Mouse (Mus musculus) embryonic facial prominence, embryonic 14.5 days (tissue): Measurements from ENCODE around the gene Lcn6. TPM values are rescaled to one million over a fixed set of nuclear protein-coding genes. Genes with fewer than 3 reads are reported as not detected.

ENCODE experiments used
- ATAC-seq: fragments of 200-750 bp; cut with Nextera tagmentation; 2 replicates; pipeline ENCODE4 v1.8.0; 2017; ENCODE audit warnings: low read depth, moderate number of reproducible peaks, moderate TSS enrichment
- DNase-seq: peaks from one replicate; pipeline ENCODE4 v3.0.0-alpha.2; 2015; ENCODE audit warnings: low spot score
- H3K27ac ChIP-seq: fragments of 300-500 bp; sonication (generic); replicated peaks from 2 replicates; pipeline ENCODE4 v1.5.1; 2014; ENCODE audit warnings: low read depth, mild to moderate bottlenecking, low read length, moderate library complexity
- H3K27me3 ChIP-seq: fragments of 300-500 bp; sonication (generic); replicated peaks from 2 replicates; pipeline ENCODE4 v1.6.1; 2014; ENCODE audit warnings: low read length; ENCODE audit not compliant: control insufficient read depth, insufficient read depth
- H3K36me3 ChIP-seq: fragments of 300-500 bp; sonication (generic); 2 replicates; pipeline ENCODE4 v1.6.1; 2014; ENCODE audit warnings: low read length, mixed read lengths; ENCODE audit not compliant: control insufficient read depth, insufficient read depth
- H3K4me1 ChIP-seq: fragments of 300-500 bp; sonication (generic); 2 replicates; pipeline ENCODE4 v1.6.1; 2014; ENCODE audit warnings: antibody characterized with exemption, low read length; ENCODE audit not compliant: control insufficient read depth, insufficient read depth
- H3K4me2 ChIP-seq: fragments of 300-500 bp; sonication (generic); 2 replicates; pipeline ENCODE4 v1.6.1; 2014; ENCODE audit warnings: low read depth, mild to moderate bottlenecking, low read length, moderate library complexity, mixed read lengths
- H3K4me3 ChIP-seq: fragments of 300-500 bp; sonication (generic); 2 replicates; pipeline ENCODE4 v1.5.1; 2014; ENCODE audit warnings: low read depth, mild to moderate bottlenecking, low read length
- H3K9ac ChIP-seq: fragments of 300-500 bp; sonication (generic); 2 replicates; pipeline ENCODE4 v1.6.1; 2014; ENCODE audit warnings: low read depth, mild to moderate bottlenecking, low read length, moderate library complexity, mixed read lengths
- H3K9me3 ChIP-seq: fragments of 300-500 bp; sonication (generic); 2 replicates; pipeline ENCODE4 v1.6.1; 2016; ENCODE audit warnings: low read length; ENCODE audit not compliant: control insufficient read depth
- WGBS: fragments of 180-500 bp; shearing (Covaris S2); extraction: QIAGEN DNeasy Blood & Tissue Kit; methylation state at CpG from one replicate; pipeline ENCODE4 v1.1.7; 2014; 5-methylcytosine and 5-hydroxymethylcytosine counted together
- polyA plus RNA-seq: library from polyadenylated mRNA; unstranded; fragments of >200 nt; fragmentation: Nextera tagmentation; extraction: Ambion mirVana; gene quantifications from 2 replicates; pipeline ENCODE4 v1.2.1, GENCODE M21; 2014

Gene Lcn6
- polyA plus RNA-seq, 1 experiment from 2014 or later, result not detected

- Histone ChIP-seq H3K4me2 (no peak overlapping the region), H3K27me3 (no peaks in the 10 kb centered on the region), H3K9me3 (no peaks in the 10 kb centered on the region), H3K4me3 (no peak overlapping the region), H3K36me3 (no peaks in the 10 kb centered on the region), H3K9ac (no peak overlapping the region), H3K27ac (no peak overlapping the region), H3K4me1 (no peaks in the 10 kb centered on the region)
- no peak for DNase-seq
- 86% methylated on average over 4 of the region's 4 CpGs for WGBS
- no peak for ATAC-seq
Observed at GRCm38 (mm10) chr2:25657246-25657645, 19.3 kb upstream of the Lcn6 start.

GRCm38 (mm10) chr2:25657652-25658051, 18.9 kb upstream of the Lcn6 start, which contains the start of gene Lcn5:
Gene Lcn5, plus strand, starts transcription at chr2:25657952.
- no peaks in the 10 kb centered on the region for H3K27me3 ChIP-seq
- H3K9me3 ChIP-seq, result no peaks in the 10 kb centered on the region
- no peak within 1 kb of the TSS for H3K4me3 ChIP-seq
- no peak within 1 kb of the TSS for H3K4me2 ChIP-seq
- DNase-seq, result no peak
- H3K36me3 ChIP-seq, result no peaks in the 10 kb centered on the region
- H3K27ac ChIP-seq, result no peak within 1 kb of the TSS
- no peak for ATAC-seq
- no peaks in the 10 kb centered on the region for H3K4me1 ChIP-seq
- H3K9ac ChIP-seq, result no peak within 1 kb of the TSS

DNA sequence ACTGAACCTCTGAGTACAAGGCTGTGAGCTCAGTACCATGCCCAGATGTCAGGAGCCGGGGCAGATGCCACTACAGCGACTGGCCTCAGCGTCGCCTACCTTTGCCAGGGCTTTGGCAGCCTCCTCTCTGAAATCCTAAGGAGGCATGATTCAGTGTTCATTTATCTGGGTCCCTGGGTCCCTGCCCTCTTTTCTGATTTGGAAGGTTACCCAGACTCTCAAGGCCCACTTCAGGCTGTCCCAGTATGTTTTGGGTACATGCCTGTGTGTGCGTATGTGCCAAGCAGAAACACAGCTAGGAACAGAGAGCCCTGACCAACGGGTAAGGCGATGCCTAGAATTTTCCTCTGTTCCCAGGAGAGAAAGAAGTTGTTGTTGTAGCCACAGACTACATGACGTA, 16.3 kb upstream of the Lcn6 start:
- WGBS, result 78% methylated on average over 8 of the region's 8 CpGs
- ATAC-seq (no peak), DNase-seq (no peak)
- no peak overlapping the region for H3K4me3 ChIP-seq
- H3K9ac ChIP-seq, result no peak overlapping the region
- H3K27ac ChIP-seq, result no peak overlapping the region
- no peaks in the 10 kb centered on the region for H3K4me1 ChIP-seq
- H3K4me2 ChIP-seq, result no peak overlapping the region
- no peaks in the 10 kb centered on the region for H3K27me3 ChIP-seq
- no peaks in the 10 kb centered on the region for H3K9me3 ChIP-seq
- H3K36me3 ChIP-seq, result no peaks in the 10 kb centered on the region

GRCm38 (mm10) chr2:25661245-25661970, 15.2 kb upstream of the Lcn6 start:
- no peaks in the 10 kb centered on the region for H3K9me3 ChIP-seq
- DNase-seq (no peak), ATAC-seq (no peak)
- no peaks in the 10 kb centered on the region for H3K36me3 ChIP-seq
- no peak overlapping the region for H3K9ac ChIP-seq
- H3K27ac ChIP-seq, result no peak overlapping the region
- no peak overlapping the region for H3K4me2 ChIP-seq
- H3K27me3 ChIP-seq, result no peaks in the 10 kb centered on the region
- no peak overlapping the region for H3K4me3 ChIP-seq
- WGBS, result 82% methylated on average over 6 of the region's 6 CpGs
- H3K4me1 ChIP-seq, result no peaks in the 10 kb centered on the region

- Histone ChIP-seq H3K4me2 (no peak overlapping the region), H3K9ac (no peak overlapping the region), H3K36me3 (no peaks in the 10 kb centered on the region), H3K4me3 (no peak overlapping the region), H3K4me1 (no peaks in the 10 kb centered on the region), H3K27ac (no peak overlapping the region), H3K27me3 (no peaks in the 10 kb centered on the region), H3K9me3 (no peaks in the 10 kb centered on the region)
- WGBS, result 50% methylated on average over 1 of the region's 1 CpGs
- DNase-seq, result no peak
- no peak for ATAC-seq
Observed at GRCm38 (mm10) chr2:25663511-25663910, 13.1 kb upstream of the Lcn6 start.

DNA sequence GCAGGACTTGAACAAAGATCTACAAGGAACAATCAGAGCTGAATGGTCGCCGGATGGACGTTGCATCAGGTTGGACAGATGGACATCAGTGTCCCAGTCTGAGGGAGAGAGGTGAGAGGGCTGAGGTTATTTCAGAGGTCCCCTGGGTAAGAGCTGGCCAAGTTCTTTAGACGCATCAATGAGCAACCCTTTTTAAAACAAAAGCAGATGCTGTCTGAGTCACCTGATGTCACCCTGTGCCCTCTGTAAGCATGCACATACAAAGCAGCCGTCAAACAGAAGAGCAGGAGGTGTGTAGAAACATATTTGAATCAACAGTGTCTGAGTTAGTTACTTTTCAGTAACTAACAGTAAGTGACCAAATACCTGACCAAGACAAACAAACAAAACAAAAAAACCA, 12.5 kb upstream of the Lcn6 start:
- Histone ChIP-seq H3K27me3 (no peaks in the 10 kb centered on the region), H3K4me2 (no peak overlapping the region), H3K4me3 (no peak overlapping the region), H3K4me1 (no peaks in the 10 kb centered on the region), H3K9ac (no peak overlapping the region), H3K27ac (no peak overlapping the region), H3K9me3 (no peaks in the 10 kb centered on the region), H3K36me3 (no peaks in the 10 kb centered on the region)
- WGBS, result 64% methylated on average over 5 of the region's 5 CpGs
- no peak for ATAC-seq
- DNase-seq, result no peak

DNA sequence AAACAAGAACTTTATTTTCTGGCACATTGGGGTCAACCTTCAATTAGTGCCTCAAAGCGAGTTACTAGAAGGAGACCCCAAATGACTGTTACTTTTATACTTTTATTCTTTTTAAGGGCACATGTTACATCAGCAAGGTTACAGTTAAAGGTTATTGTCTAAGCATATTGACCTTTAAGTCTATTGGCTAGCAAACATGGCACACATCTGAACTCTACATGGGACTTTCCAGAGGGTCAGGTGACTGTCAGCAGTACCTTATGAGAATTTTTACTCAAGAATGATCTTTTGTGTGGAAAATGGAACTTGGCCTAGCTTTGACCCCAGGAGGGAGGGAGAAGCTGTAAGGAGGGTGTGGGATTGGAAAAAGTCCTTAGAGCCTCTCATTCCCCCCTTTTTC, 10.1 kb upstream of the Lcn6 start:
- DNase-seq, result no peak
- Histone ChIP-seq H3K9ac (no peak overlapping the region), H3K36me3 (no peaks in the 10 kb centered on the region), H3K4me2 (no peak overlapping the region), H3K27ac (no peak overlapping the region), H3K4me3 (no peak overlapping the region), H3K9me3 (no peaks in the 10 kb centered on the region), H3K4me1 (no peaks in the 10 kb centered on the region), H3K27me3 (no peaks in the 10 kb centered on the region)
- ATAC-seq, result no peak
- whole genome bisulfite sequencing, result 57% methylated on average over 1 of the region's 1 CpGs

DNA sequence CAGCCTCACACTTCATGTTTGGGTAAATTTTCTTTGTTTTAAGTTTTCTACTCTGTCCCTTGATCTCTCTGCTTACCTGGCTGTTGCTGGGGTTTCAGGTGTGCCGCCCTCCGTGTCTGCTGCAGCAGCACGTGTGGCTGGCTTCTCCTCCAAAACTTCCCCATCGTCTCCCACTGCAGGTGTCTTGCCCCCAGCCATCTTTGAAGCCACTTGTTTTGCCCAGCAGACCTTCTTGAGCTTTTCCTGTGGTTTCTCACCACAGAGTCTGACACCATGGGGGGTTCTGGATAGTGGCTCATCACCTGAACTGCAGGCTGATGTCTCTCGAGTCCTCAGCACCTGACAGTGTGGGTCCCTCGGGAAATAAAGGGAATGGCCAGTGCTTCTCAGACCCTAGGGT, 3.0 kb downstream of the Lcn6 start:
- no peaks in the 10 kb centered on the region for H3K27me3 ChIP-seq
- no peak overlapping the region for H3K4me2 ChIP-seq
- H3K4me3 ChIP-seq, result no peak overlapping the region
- no peak overlapping the region for H3K27ac ChIP-seq
- ATAC-seq (no peak), DNase-seq (no peak)
- H3K9me3 ChIP-seq, result no peaks in the 10 kb centered on the region
- no peaks in the 10 kb centered on the region for H3K4me1 ChIP-seq
- H3K36me3 ChIP-seq, result no peaks in the 10 kb centered on the region
- no peak overlapping the region for H3K9ac ChIP-seq
- WGBS, result 83% methylated on average over 6 of the region's 6 CpGs

DNA sequence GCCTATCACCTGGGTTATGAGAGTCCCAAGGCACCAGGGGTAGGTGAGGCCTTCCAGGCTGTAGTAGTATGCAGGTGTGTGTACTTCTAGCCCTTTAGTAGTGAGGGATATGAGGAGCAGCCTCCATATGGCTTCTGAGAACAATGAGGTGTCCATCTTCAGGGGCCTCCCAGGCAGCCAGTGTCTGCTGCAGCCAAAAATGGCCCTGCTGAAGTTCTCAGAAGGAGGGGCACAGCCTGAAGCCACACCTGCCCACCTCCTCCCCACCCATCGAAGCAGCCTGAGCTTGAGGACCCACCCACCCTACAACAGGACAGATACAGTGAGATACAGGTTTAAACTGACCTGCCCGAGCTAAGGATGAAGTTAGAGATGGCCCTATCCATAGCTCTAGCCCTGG, 5.8 kb downstream of the Lcn6 start, which contains the start of gene Lcn10:
Lcn10 (plus strand) TSS at position 301 of the 400 bp plus-strand sequence.
- Histone ChIP-seq H3K36me3 (no peaks in the 10 kb centered on the region), H3K27me3 (no peaks in the 10 kb centered on the region), H3K4me3 (no peak within 1 kb of the TSS), H3K9ac (no peak within 1 kb of the TSS), H3K9me3 (no peaks in the 10 kb centered on the region), H3K4me2 (no peak within 1 kb of the TSS), H3K27ac (no peak within 1 kb of the TSS), H3K4me1 (no peaks in the 10 kb centered on the region)
- ATAC-seq (no peak), DNase-seq (no peak)
- WGBS, result 68% methylated on average over 2 of the region's 2 CpGs
